Comparison of ENCODE assay signal across 8 mouse cellular contexts in the genomic region with DNA sequence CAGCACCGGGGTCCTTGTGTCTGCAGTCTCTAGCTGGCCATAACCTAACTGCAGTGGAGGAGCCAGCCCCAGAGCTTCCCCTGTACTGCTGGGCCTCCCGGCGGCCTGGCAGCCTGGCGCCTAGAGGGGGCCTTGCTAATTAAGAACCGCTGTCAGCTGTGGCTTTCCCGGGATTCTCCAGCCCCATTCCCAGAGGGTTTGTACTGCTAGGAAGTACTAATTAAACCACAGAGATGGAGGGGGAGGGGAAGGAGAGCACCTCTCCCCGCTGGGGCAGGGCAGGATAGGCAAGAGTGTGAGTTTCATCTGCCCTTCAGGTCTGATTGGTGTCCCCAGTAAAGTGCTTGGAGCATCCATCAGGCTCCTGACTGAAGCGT. TPM values are rescaled to one million over a fixed set of nuclear protein-coding genes. Genes with fewer than 3 reads are reported as not detected.
A peak's percentile ranks its signal among the peaks of the same experiment; 100 is the strongest.
DNase-seq lines count a peak whose midpoint lies in the region; ATAC-seq and TF ChIP-seq lines count a peak whose summit lies in the region.

No protein-coding gene starts in this region.

- H3K4me1 ChIP-seq in heart, embryonic 10.5 days, result peaks cover 87% of the 10 kb centered on the region
- H3K4me1 ChIP-seq in E14TG2a.4 (replicated peaks; ENCODE audit: low read depth, low read length), result peaks cover 100% of the 10 kb centered on the region
- peaks cover 83% of the 10 kb centered on the region for H3K4me1 ChIP-seq in forebrain, embryonic 16.5 days (replicated peaks; ENCODE audit: control insufficient read depth, insufficient read depth, low read length)

- H3K9ac ChIP-seq in forebrain, embryonic 16.5 days (replicated peaks; ENCODE audit: low read depth, low read length), result peak overlapping the region; percentile 11; the same call in 1 of the 2 replicates

- peak; percentile 31; the same call in 1 of the 2 replicates for ATAC-seq in forebrain, embryonic 16.5 days
- peak; percentile 13; the same call in 1 of the 2 replicates for ATAC-seq in megakaryocyte, adult 5-6 weeks (ENCODE audit: poor library complexity, severe bottlenecking)
- no peak for ATAC-seq in frontal cortex, adult (ENCODE audit: low TSS enrichment)

- peaks cover 43% of the 10 kb centered on the region for H3K36me3 ChIP-seq in heart, embryonic 10.5 days
- H3K36me3 ChIP-seq in E14TG2a.4 (ENCODE audit: insufficient read depth, low read length), result peaks cover 100% of the 10 kb centered on the region
- peaks cover 11% of the 10 kb centered on the region for H3K36me3 ChIP-seq in forebrain, embryonic 16.5 days (ENCODE audit: control insufficient read depth, insufficient read depth)

- H3K4me2 ChIP-seq in forebrain, embryonic 16.5 days (ENCODE audit: low read length), result no peak overlapping the region

- H3K27ac ChIP-seq in heart, embryonic 10.5 days, result peak overlapping the region; percentile 85
- peak overlapping the region; percentile 52 for H3K27ac ChIP-seq in forebrain, embryonic 16.5 days (ENCODE audit: low read length)

- H3K4me3 ChIP-seq in heart, embryonic 10.5 days, result peak overlapping the region; percentile 30
- H3K4me3 ChIP-seq in E14TG2a.4 (replicated peaks; ENCODE audit: low read length), result 0 out of 2 replicates have a peak overlapping the region, but pooled peaks have one; percentile 5
- H3K4me3 ChIP-seq in forebrain, embryonic 16.5 days (replicated peaks; ENCODE audit: low read length), result no peak overlapping the region

- WGBS in heart, embryonic 10.5 days, result 11% methylated on average over 8 of the region's 8 CpGs
- 4% methylated on average over 8 of the region's 8 CpGs for WGBS in forebrain, embryonic 16.5 days

- H3K27me3 ChIP-seq in heart, embryonic 10.5 days (ENCODE audit: insufficient read depth, poor library complexity, severe bottlenecking), result no peaks in the 10 kb centered on the region
- no peaks in the 10 kb centered on the region for H3K27me3 ChIP-seq in E14TG2a.4 (ENCODE audit: insufficient read depth, low read length)
- H3K27me3 ChIP-seq in forebrain, embryonic 16.5 days (replicated peaks; ENCODE audit: control insufficient read depth, insufficient read depth, low read length), result no peaks in the 10 kb centered on the region

- no peak for DNase-seq in heart, embryonic 10.5 days (ENCODE audit: low spot score)
- DNase-seq in heart, adult 11 months, result no peak
- no peak for DNase-seq in adrenal gland, postnatal 4 days (ENCODE audit: low spot score in 2 of 2)
- no peak for DNase-seq in adrenal gland, adult 2 months

- no peak for TF ChIP-seq CTCF in E14TG2a.4 (conservative IDR thresholded peaks at IDR 0.05; ENCODE audit: low read length)

- no peaks in the 10 kb centered on the region for H3K9me3 ChIP-seq in heart, embryonic 10.5 days
- H3K9me3 ChIP-seq in E14TG2a.4 (ENCODE audit: low read length), result no peaks in the 10 kb centered on the region
- no peaks in the 10 kb centered on the region for H3K9me3 ChIP-seq in forebrain, embryonic 16.5 days (ENCODE audit: control insufficient read depth, low read length)

RNA-seq across cellular contexts. Expression of a gene that starts 25.8 kb away (rescaled TPM):
- polyA plus RNA-seq in heart, embryonic 10.5 days (2016; fragmentation: Nextera tagmentation; extraction: Ambion mirVana), result 106 and 125 TPM in 2 replicates
- 23.1 and 24.3 TPM in 2 replicates for polyA plus RNA-seq in forebrain, embryonic 16.5 days (2015; fragmentation: Nextera tagmentation; extraction: Ambion mirVana)
- 28.3 and 31.8 TPM in 2 replicates for total RNA-seq in megakaryocyte, adult 5-6 weeks (2015)
- 23.2 and 28.9 TPM in 2 replicates for total RNA-seq in megakaryocyte, adult 5-6 weeks (2017)
- total RNA-seq in adrenal gland, postnatal 4 days (2021), result 10 to 100 TPM; 36.6 to 39.3 TPM
- 1 to 10 TPM; 3.8 to 5.7 TPM for total RNA-seq in adrenal gland, adult 2 months (2021)
- 7.8 and 8.7 TPM in 2 replicates for polyA plus RNA-seq in adrenal gland, adult 2 months (2012; rRNA removed)
